Mouse (Mus musculus) embryo, embryonic 10 days (tissue): ENCODE measurements around the gene Speer4f1.
"Not testable (repeated sequence)": the region's sequence is repeated elsewhere in the genome, so short reads cannot be mapped to it uniquely, and the experiment has no call there.

Source experiments
- DNase-seq: peaks from one replicate; pipeline ENCODE4 v3.0.0-alpha.2; 2015; ENCODE audit warnings: low spot score

Speer4f1 gene

DNA sequence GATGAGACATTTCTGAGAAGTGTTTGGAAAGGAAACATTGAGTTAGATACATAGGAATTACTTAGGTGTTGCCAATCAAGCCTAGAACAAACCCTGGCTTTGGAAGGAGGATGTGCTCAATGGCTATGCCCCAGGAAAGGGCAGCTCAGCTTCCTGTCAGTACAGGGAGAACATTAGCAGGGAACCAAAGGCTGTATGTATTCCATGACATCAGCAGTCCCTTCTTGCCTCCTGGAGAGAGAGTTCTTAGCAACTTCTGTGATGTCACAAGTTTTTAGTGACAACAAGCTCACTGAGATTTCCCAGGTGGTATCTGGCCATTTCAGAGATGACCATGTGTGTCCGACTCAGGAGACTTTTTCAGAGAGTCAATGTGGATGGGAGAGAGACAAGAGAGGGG, at the start of gene Speer4f1:
TSS of gene Speer4f1 (plus strand) at position 301 of the 400 bp plus-strand sequence.
- DNase-seq, result not testable (repeated sequence)

DNA sequence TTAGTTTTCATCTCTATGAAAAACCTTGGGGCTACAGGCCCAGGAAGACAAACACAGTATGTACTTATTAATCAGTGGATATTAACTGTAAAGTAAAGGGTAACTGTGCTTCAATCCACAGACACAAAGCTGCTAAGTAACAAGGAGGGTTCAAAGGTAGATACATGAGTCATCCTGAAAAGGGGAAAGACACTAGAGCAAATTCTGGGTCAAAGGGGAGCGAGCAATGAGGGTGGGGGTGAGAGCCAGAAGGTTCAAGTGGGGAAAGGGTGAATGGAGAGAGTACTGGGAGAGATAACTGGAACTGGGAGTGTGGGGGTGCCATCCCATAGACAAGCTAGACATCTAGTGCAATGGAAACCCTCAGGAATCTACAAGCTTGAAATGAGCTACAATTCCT, 49.0 kb upstream of the Speer4f1 start:
- no peak for DNase-seq

DNA sequence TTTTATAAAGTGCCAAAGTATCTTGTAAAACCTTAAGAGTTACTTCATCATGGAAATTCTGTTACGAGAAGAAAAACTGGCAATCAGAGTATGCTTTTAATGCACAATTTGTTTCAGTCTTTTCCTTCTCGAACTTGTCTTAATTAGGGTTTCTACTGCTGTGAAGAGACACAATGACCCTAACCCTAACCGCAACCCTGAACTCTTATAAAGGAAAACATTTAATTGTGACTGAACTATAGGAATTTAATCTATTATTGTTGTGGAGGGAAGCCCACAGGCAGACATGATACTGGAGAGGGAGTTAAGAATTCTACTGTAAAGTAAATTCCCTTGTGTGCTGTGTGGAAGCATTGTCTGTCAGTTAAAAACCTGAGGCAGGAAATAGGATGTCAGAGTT, 41.2 kb upstream of the Speer4f1 start:
- no peak for DNase-seq

DNA sequence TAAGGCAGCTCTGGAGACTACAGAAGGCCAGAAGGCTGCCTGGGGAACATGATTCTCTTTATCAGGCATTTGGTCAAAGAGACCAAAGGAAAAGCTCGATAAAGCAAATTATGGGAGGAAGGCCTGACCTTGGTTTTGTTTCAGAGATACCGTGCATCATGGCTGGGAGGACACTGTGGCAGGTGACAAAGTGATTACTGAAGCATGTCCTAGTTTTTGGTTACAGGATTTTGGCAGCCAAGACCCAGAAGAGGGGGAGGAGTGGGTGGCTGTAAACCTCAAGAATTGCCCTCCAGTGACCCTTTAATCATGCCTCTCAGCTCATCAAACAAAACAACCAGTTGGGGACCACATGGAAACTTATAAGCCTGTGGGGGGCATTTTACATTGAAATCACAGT, 39.7 kb upstream of the Speer4f1 start:
- peak; percentile 61 for DNase-seq

DNA sequence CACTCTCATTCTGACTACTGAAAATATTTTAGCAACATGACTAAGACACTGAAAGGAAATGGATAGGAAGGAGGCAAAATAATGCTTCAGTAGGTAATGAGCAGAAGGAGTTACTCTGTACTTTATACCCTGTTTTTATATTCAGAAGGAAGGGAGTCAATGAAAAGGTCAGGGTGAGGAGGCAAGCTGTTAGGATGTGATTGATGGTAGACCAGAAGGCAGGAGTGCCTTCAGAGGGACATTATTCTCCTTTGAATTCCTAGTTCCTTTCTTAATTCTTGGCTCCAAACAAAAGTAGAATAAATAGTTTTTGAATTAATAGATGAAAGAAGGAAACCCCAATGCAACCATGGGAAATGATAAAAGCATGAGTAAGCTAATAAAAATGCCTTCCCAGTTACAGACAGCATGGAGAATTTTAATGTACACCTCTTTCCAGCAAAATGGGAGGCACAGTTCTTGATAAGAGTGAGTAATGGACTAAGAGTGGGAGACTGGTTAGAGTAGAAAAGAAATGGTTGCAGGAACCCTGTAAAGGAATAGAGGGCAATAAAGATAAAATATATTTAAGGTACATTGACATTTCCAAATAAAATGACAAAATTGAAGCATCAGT, 36.3 kb upstream of the Speer4f1 start:
- DNase-seq, result peak; percentile 19

DNA sequence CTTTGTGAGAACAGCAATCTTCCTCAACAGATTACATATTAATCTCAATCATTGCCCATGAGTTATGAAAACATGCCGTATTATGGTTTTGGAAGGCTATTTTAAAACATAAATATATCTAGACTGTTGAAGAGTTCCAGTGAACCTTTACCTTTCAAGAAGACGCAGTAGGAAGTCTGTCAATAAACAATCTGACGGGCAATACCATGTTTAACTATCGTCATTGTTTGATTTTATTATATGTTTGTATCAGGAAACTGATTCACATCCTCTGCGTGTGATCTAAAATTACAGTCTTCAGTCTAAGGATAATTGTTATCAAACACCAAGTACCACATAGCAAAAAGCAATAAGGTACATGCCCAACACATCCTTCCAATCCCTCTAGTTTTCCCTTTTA, 21.8 kb upstream of the Speer4f1 start:
- no peak for DNase-seq

DNA sequence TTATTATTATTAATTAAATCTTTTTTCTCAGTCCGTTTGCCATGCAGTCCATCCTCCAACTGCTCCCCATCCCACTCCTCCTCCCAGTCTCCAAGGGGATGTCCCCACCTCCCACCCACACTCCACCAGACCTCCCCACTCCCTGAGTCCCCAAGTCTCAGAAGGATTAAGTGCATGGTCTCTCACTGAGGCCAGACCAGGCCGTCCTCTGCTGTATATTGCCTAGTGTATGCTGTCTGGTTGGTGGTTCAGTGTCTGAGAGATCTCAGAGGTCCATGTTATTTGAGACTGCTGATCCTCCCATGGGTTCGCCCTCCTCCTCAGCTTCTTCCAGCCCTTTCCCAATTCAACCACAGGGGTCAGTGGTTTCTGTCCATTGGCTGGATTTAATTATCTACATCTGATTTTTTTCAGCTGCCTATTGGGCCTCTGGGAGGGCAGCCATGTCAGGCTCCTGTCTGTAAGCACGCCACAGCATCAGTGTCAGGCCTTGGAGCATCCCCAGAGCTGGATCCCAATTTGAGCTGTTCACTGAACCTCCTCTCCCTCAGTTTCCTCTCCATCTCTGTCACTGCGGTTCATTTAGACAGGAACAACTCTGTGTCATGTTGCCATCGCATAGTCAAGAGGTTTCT, 20.8 kb upstream of the Speer4f1 start:
- peak; percentile 13 for DNase-seq

DNA sequence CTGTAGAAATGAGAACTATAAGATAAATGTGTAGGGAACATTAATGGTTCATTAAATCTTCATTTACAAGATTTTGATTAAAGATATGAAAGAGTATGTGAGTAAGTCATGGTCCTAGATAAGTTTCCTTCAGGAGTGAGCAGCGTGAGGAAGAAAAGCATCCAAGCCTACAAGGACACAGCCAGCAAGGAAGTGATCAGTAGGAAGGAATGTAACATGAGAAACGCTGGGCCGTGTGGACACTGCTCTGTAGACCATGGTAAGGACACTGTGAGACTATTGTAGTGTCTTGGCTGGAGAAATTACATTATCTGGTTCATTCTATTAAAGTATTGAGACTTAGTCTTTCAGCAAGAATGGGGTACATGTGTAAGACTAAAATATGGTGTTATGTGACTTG, 19.2 kb upstream of the Speer4f1 start:
- DNase-seq, result peak; percentile 17

DNA sequence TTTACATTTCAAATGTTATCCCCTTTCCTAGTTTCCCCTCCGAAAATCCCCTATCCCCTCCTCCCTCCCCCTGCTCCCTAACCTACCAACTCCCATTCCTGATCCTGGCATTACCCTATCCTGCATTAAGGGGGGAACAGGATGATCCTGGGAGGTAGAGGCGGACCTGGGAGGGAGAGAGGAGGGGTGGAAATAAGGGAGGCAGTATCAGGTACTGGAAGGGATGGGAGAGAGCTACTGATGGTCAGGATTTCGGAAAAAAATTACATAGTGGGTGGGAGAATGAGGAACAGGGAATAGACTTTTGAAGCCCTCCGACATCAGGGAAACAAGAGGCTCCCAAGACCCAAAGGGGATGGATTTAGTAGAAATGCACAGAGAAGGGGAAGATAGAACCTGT, 7.8 kb upstream of the Speer4f1 start:
- DNase-seq, result not testable (repeated sequence)

DNA sequence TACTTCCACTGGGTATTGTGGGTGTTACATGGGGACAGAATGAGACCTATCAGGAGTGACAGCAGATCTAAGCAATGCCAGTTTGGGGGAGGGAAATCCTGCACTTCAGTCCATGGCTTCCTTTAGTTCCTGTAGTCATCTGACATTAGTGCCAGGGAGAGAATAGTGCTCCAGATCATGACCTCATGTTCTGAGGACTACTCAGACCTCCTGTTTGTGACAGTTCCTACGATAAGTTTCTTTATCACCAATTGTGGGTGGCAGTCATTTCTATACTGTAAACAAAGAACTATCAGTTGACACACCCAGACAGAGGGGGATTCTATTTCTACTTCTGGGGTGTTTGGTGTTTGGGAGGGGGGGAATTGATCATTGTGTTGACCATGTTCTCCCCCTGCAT, 578 bp downstream of the Speer4f1 start:
- DNase-seq, result no peak

DNA sequence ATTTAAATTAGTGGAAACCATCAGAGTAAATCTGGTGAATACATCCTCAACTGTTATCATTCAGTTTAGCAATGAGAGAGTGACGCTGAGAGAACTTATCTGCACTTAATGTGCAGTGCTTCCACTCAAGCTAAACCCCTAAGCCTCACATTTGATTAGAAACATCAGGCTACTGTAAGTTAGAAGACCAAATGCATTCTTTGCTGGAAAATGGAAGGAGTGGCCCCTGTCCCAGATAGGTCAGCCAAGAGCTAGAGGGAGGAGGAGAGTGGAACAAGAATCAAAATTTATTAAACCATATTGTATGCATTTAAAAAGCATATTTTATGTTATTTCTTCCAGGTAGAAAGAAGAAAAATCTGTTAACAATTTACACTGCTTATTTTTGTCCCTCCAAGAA, 14.0 kb downstream of the Speer4f1 start:
- no peak for DNase-seq

DNA sequence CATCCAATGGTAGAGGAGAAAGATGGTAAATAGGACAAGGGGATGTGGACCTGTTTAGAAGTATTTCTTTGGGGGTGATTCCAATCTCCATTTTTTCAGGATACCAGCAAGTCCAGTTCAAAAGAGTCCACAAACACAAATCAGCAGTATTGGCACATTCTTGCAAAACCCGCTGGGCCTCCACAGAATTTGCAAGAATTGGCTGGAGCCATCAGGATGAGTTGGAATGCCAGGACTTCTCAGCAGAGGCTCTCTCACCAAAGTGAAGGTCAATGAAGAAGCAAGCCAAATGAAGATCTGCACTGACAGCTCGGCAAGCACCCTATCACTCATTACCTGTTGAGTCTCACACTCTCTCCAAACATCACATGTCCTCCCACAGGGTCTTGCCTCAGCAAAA, 19.7 kb downstream of the Speer4f1 start:
- DNase-seq, result no peak

DNA sequence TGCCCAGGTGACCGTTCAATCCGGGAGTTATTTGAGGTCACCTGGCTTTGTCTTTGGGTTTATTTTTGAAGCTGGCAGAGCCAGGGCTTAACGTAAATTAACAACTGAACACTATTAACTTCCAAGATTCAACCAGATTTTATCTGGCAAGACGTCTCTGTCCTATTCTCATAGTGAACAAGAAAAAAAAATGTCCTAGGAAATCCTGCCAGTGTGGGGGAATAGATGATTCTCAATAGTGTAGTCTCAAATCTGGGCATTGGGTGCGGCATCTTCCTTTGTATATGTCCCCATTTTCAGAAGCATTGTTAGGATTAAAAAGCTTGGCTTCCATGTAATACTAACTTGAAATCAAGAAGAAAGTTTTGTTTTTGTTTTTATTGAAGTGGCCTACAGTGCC, 20.8 kb downstream of the Speer4f1 start:
- DNase-seq, result no peak

DNA sequence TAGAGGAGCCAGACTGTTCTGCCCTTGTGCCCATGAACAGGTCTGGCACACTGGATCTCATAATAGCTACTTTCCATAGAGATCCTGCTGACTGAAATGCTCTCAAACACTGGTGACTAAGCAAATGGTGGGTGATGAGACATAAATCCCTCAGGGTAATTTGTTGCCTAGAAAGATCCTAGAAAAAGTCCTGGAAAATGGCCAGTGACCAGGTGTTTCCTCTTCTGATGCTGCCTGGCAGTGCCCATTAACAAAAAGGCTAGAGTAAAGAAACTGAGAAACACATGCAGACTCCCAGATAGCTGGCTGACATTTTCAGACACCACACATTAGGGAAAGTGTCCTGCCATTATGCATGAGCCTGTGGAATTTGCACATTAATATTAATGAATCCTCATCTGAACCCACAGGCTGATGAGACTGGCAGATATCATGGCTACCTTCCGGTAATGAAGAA, 24.0 kb downstream of the Speer4f1 start:
- no peak for DNase-seq

DNA sequence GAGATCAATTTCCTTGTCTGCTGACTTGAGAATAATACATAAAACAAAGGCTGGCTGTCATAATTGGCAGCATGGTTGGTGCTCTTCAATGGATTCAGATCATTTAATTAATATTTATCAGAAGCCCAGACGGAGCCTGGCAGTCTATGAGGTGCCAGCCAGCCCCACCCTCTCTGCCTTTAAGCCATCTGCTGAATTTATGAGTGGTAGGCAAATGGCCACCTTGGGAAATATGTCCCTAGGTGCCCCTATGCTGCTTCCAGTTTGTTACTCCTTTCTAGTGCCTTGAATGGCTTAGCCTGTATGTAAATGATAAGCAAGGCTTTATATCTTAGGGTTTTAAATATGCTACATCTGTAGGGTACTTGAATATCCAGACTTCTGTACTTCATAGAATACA, 25.0 kb downstream of the Speer4f1 start:
- DNase-seq, result no peak

DNA sequence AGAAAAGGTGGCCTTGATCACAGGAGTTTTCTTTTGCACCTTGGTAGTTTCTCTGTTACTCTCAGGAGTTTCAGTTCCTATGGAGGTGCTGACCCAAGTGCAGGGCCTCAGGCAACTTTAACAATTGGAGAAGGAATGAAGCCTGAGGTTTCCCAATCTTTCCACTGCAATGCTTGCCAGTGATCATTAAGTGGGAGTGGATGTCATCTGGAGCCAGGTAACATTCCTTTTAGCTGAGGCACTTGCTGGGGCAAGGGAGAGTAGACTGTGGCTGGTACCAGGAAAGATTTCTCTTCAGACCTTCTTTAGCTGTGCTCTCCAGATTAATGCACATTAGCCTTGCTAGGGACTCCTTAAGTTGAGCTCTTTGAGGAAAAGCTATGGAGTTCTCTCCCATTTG, 29.6 kb downstream of the Speer4f1 start:
- no peak for DNase-seq

DNA sequence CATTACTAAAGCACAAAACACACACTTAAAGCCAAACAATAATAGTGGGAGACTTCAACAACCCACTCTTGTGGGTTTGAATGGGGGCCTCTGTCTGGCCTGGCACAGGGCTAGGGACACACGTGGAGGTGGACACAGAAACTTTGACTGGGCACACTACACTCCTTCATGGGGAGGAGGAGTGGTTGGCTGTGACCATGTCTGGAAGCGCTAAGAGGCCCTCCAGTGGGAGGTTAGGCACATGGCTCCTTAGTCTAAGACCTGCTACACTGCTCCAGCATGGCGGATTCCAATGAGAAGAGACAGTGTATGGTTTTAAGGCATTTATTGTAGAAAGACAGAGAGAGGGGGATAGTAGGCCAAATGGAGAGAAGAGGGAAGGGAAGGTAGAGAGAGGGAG, 32.1 kb downstream of the Speer4f1 start:
- no peak for DNase-seq
